9 mouse cellular contexts compared by ENCODE assay signal in genomic region chr1:168268751-168269623, GRCm38 (mm10).
DNase-seq lines count a peak whose midpoint lies in the region; ATAC-seq and TF ChIP-seq lines count a peak whose summit lies in the region.
"Had no signal": no experiment of that assay in that cellular context is flagged by ENCODE, and none has a peak within 500 bp of the region (broad histone marks: within the 10 kb centered on the region; RNA-seq: fewer than 3 reads in every experiment).

No protein-coding gene starts in this region.

- H3K27me3 ChIP-seq in intestine, embryonic 14.5 days (replicated peaks; ENCODE audit: control insufficient read depth, insufficient read depth, low read length) = no peaks in the 10 kb centered on the region
- no peaks in the 10 kb centered on the region for H3K27me3 ChIP-seq in intestine, embryonic 15.5 days (replicated peaks)
- no peaks in the 10 kb centered on the region for H3K27me3 ChIP-seq in stomach, postnatal 0 days (ENCODE audit: control insufficient read depth, insufficient read depth, low read length)

- H3K27ac ChIP-seq in intestine, embryonic 14.5 days (ENCODE audit: low read depth) = no peak overlapping the region
- no peak overlapping the region for H3K27ac ChIP-seq in intestine, embryonic 15.5 days
- peak overlapping the region; percentile 61 for H3K27ac ChIP-seq in stomach, postnatal 0 days (replicated peaks)

- WGBS in intestine, embryonic 14.5 days = 71% methylated on average over 12 of the region's 12 CpGs
- 69% methylated on average over 12 of the region's 12 CpGs for WGBS in intestine, embryonic 15.5 days
- WGBS in stomach, postnatal 0 days = 65% methylated on average over 12 of the region's 12 CpGs

- no peak overlapping the region for H3K9ac ChIP-seq in intestine, embryonic 14.5 days (ENCODE audit: low read length)
- no peak overlapping the region for H3K9ac ChIP-seq in intestine, embryonic 15.5 days
- H3K9ac ChIP-seq in stomach, postnatal 0 days (ENCODE audit: low read length) = no peak overlapping the region

- TF ChIP-seq CTCF in stomach, postnatal 0 days (IDR thresholded peaks at IDR 0.05; ENCODE audit: low read depth) = no peak

- no peak for TF ChIP-seq EP300 in stomach, postnatal 0 days (optimal IDR thresholded peaks at IDR 0.05)

- ATAC-seq in intestine, embryonic 14.5 days (replicated peaks; ENCODE audit: low FRiP score, low TSS enrichment, low read depth) = 0 out of 2 replicates have a peak, but pooled peaks have one; percentile 24
- no peak for ATAC-seq in intestine, embryonic 15.5 days
- ATAC-seq in stomach, postnatal 0 days (ENCODE audit: low FRiP score, low TSS enrichment) = no peak; the same call in 1 of the 2 replicates

- H3K4me2 ChIP-seq in intestine, embryonic 14.5 days (ENCODE audit: low read length) = no peak overlapping the region
- H3K4me2 ChIP-seq in intestine, embryonic 15.5 days (replicated peaks) = no peak overlapping the region
- H3K4me2 ChIP-seq in stomach, postnatal 0 days (replicated peaks; ENCODE audit: low read depth) = no peak overlapping the region

- no peaks in the 10 kb centered on the region for H3K36me3 ChIP-seq in intestine, embryonic 14.5 days (ENCODE audit: control insufficient read depth, insufficient read depth, low read length)
- H3K36me3 ChIP-seq in intestine, embryonic 15.5 days = no peaks in the 10 kb centered on the region
- no peaks in the 10 kb centered on the region for H3K36me3 ChIP-seq in stomach, postnatal 0 days (ENCODE audit: control insufficient read depth, insufficient read depth, low read length)

- no peak overlapping the region for H3K4me3 ChIP-seq in intestine, embryonic 14.5 days (ENCODE audit: low read depth, low read length)
- no peak overlapping the region for H3K4me3 ChIP-seq in intestine, embryonic 15.5 days (replicated peaks)
- no peak overlapping the region for H3K4me3 ChIP-seq in stomach, postnatal 0 days (ENCODE audit: low read depth, low read length)

- H3K9me3 ChIP-seq in intestine, embryonic 14.5 days (ENCODE audit: control insufficient read depth, low read length) = no peaks in the 10 kb centered on the region
- H3K9me3 ChIP-seq in intestine, embryonic 15.5 days = no peaks in the 10 kb centered on the region
- no peaks in the 10 kb centered on the region for H3K9me3 ChIP-seq in stomach, postnatal 0 days (ENCODE audit: control insufficient read depth, low read length)

- peak; percentile 44 to 54 for DNase-seq in cerebellum, postnatal 10 days
- no peak for DNase-seq in cerebellum, postnatal 4 days (ENCODE audit: low spot score in 2 of 2)
- DNase-seq in intestine, embryonic 14.5 days (ENCODE audit: low spot score) = no peak
- DNase-seq in retina, postnatal 1 day = peak; percentile 65
- no peak for DNase-seq in retina, embryonic 14.5 days (ENCODE audit: low spot score)
- no peak for DNase-seq in stomach, postnatal 0 days (ENCODE audit: low spot score)
- DNase-seq in liver = no peak
- DNase-seq: adrenal gland, postnatal 14 days had no signal

- H3K4me1 ChIP-seq in intestine, embryonic 14.5 days (replicated peaks; ENCODE audit: control insufficient read depth, insufficient read depth, low read length) = peaks cover 16% of the 10 kb centered on the region; the same call in 1 of the 2 replicates
- peaks cover 6% of the 10 kb centered on the region; the same call in 1 of the 2 replicates for H3K4me1 ChIP-seq in intestine, embryonic 15.5 days (replicated peaks)
- 0 out of 2 replicates have a peak, but pooled peaks cover 10% of the 10 kb centered on the region for H3K4me1 ChIP-seq in stomach, postnatal 0 days (replicated peaks; ENCODE audit: control insufficient read depth, insufficient read depth)

Comparison
In these comparisons a context has a peak if more than half of its experiments do, and no peak if none do; other contexts are left out.
1. DNase-seq: peak in cerebellum, postnatal 10 days (2 of 2) and retina, postnatal 1 day (single experiment); none in cerebellum, postnatal 4 days (0 of 2), intestine, embryonic 14.5 days (single experiment), retina, embryonic 14.5 days (single experiment), stomach, postnatal 0 days (single experiment) and liver (single experiment).